Mouse (Mus musculus) spleen, adult 2 months (tissue): ENCODE results near the gene Slc6a11.

Experiments used
- CTCF ChIP-seq: fragments of 200-500 bp; IDR thresholded peaks from 2 replicates; pipeline ENCODE4 v1.5.1; 2011; ENCODE audit warnings: mild to moderate bottlenecking, inconsistent platforms; ENCODE audit not compliant: insufficient read depth, insufficient read length, insufficient replicate concordance; ENCODE audit errors: extremely low read depth
- POLR2A ChIP-seq: fragments of 200-500 bp; IDR thresholded peaks from 2 replicates; pipeline ENCODE4 v1.6.1; 2011; ENCODE audit warnings: low read depth, low read length, inconsistent platforms

DNA sequence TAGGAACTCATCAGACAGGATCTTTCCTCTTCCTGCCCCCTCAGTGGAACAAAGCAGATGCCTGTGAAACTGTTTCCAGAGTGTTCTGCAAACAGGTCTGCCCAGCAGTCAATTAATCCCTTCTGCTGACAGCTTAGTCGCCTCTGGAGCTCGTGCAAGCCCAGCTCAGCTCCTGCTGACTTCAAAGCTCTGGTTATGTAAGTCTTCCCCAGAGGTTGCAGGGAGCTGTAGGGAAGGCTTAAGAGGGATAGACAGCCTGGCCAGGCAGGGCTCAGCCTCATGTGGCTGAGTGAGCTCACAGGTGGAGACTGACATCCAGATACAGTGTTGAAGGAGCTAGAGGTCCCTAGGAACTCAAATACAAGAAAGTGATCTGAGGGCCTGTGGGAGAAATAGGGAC, 96.3 kb downstream of the Slc6a11 start:
- no peak for TF ChIP-seq POLR2A
- no peak for TF ChIP-seq CTCF
